Mouse (Mus musculus) cerebellum, adult 2 months (tissue): ENCODE measurements around the gene 5430427O19Rik.

Experiments used
- CTCF ChIP-seq: fragments of 200-500 bp; IDR thresholded peaks from 2 replicates; pipeline ENCODE4 v1.5.1; 2011; ENCODE audit warnings: low read depth, mild to moderate bottlenecking, control low read depth, low read length, moderate library complexity, borderline replicate concordance; ENCODE audit not compliant: insufficient read depth
- POLR2A ChIP-seq: fragments of 200-500 bp; IDR thresholded peaks from 2 replicates; pipeline ENCODE4 v1.6.1; 2011; ENCODE audit warnings: low read length, control low read depth, borderline replicate concordance; ENCODE audit not compliant: insufficient read depth

DNA sequence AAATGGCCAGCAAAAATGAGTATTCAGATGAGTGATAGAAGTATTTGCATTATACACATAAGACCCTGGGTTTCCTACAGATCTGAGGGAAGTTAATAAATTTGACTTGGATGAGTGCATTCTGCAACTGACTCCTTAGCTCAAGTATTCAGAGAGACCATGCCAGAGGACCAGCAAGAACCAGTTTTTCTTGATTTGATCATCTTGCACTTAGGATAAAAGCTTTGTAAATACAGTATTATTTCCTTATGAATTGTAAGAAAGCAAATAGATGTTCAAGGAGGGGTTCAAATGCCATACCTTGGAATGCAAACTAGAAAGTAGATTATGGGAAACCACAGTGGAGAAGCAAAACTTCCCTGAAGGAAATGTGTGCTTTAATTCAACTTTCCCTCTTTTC, 13.0 kb upstream of the 5430427O19Rik start:
- TF ChIP-seq CTCF (no peak), POLR2A (no peak)
